Mouse (Mus musculus) heart, embryonic 13.5 days (tissue): ENCODE results near the gene Nppc. TPM values are rescaled to one million over a fixed set of nuclear protein-coding genes. Genes with fewer than 3 reads are reported as not detected.

Experiments
- ATAC-seq: fragments of 200-750 bp; cut with Nextera tagmentation; 2 replicates; pipeline ENCODE4 v1.8.0; 2017; ENCODE audit warnings: moderate TSS enrichment; ENCODE audit not compliant: insufficient number of reproducible peaks, low FRiP score, low TSS enrichment; ENCODE audit errors: extremely low read depth
- H3K27ac ChIP-seq: fragments of 300-500 bp; sonication (generic); replicated peaks from 2 replicates; pipeline ENCODE4 v1.5.1; 2015; ENCODE audit warnings: moderate library complexity, mild to moderate bottlenecking, inconsistent platforms
- H3K27me3 ChIP-seq: fragments of 300-500 bp; sonication (generic); replicated peaks from 2 replicates; pipeline ENCODE4 v1.6.1; 2015; ENCODE audit warnings: mild to moderate bottlenecking, inconsistent platforms
- H3K36me3 ChIP-seq: fragments of 300-500 bp; sonication (generic); 2 replicates; pipeline ENCODE4 v1.6.1; 2015; ENCODE audit warnings: mild to moderate bottlenecking, inconsistent platforms
- H3K4me1 ChIP-seq: fragments of 300-500 bp; sonication (generic); 2 replicates; pipeline ENCODE4 v1.6.1; 2015; ENCODE audit warnings: inconsistent platforms
- H3K4me2 ChIP-seq: fragments of 300-500 bp; sonication (generic); 2 replicates; pipeline ENCODE4 v1.6.1; 2015; ENCODE audit warnings: inconsistent platforms, mild to moderate bottlenecking, moderate library complexity
- H3K4me3 ChIP-seq: fragments of 300-500 bp; sonication (generic); 2 replicates; pipeline ENCODE4 v1.5.1; 2015; ENCODE audit warnings: moderate library complexity, mild to moderate bottlenecking, inconsistent platforms
- H3K9ac ChIP-seq: fragments of 300-500 bp; sonication (generic); 2 replicates; pipeline ENCODE4 v1.6.1; 2015; ENCODE audit warnings: inconsistent platforms, mild to moderate bottlenecking, moderate library complexity
- H3K9me3 ChIP-seq: fragments of 300-500 bp; sonication (generic); 2 replicates; pipeline ENCODE4 v1.6.1; 2016; ENCODE audit warnings: inconsistent platforms
- WGBS: fragments of 180-500 bp; shearing (Covaris S2); methylation state at CpG from one replicate; pipeline ENCODE4 v1.1.7; 2015; ENCODE audit warnings: mixed read lengths; 5-methylcytosine and 5-hydroxymethylcytosine counted together
- polyA plus RNA-seq: library from polyadenylated mRNA; unstranded; fragments of >200 nt; fragmentation: Nextera tagmentation; extraction: Ambion mirVana; gene quantifications from 2 replicates; pipeline ENCODE4 v1.2.1, GENCODE M21; 2015

Gene Nppc
- 0.57 and 1.3 TPM in 2 replicates for polyA plus RNA-seq

DNA sequence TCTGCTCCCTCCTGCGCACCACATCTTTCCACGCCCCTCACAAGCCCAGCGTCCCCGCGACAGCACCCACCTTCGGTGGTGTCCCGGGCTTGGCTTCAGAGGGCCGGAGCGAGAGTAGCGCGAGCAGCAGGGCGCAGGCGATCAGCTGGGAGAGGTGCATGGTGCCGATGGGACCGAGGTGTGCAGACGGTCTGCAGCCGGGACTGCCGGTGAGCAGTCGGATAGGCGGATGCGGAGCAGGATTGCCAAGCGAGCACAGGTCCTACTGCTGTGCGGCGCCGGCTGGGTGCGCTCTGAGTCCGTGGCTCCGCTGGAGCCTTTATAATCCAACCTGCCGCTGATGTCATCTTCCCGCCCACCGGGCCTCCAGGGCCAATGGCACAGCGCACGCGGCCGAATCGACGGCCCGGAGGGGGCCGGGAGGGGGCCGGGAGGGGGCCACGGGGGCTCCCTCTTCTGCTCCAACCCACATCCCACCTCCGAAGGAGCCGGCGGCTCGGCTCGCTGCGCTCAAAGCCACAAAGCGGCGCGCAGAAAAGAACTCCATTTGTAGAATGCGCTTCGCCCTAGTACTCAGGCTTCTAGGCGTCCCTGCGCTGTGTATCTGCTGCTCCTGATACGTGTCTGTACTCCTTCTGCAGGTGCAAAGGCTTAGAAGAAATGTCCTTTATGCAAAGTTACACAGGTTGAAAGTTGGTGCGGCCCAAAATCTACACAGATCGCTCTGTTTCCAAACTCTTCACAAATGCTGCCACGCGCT, at the start of gene Nppc:
Nppc (minus strand) TSS at position 293 of the 760 bp plus-strand sequence.
- peaks cover 88% of the 10 kb centered on the region for H3K27me3 ChIP-seq
- no peaks in the 10 kb centered on the region for H3K36me3 ChIP-seq
- H3K4me1 ChIP-seq = peaks cover 10% of the 10 kb centered on the region
- H3K27ac ChIP-seq = no peak within 1 kb of the TSS
- peak within 1 kb of the TSS; percentile 72 for H3K9ac ChIP-seq
- H3K4me3 ChIP-seq = peak within 1 kb of the TSS; percentile 57
- ATAC-seq = peak; percentile 77
- WGBS = 3% methylated on average over 57 of the region's 59 CpGs
- no peaks in the 10 kb centered on the region for H3K9me3 ChIP-seq
- peak within 1 kb of the TSS; percentile 90 for H3K4me2 ChIP-seq

GRCm38 (mm10) chr1:86719391-86719790, 49.0 kb upstream of the Nppc start:
- Histone ChIP-seq H3K27ac (peak overlapping the region; percentile 36; the same call in 1 of the 2 replicates), H3K4me3 (no peak overlapping the region), H3K4me2 (no peak overlapping the region), H3K9me3 (no peaks in the 10 kb centered on the region), H3K9ac (no peak overlapping the region), H3K4me1 (peaks cover 26% of the 10 kb centered on the region), H3K36me3 (no peaks in the 10 kb centered on the region), H3K27me3 (no peaks in the 10 kb centered on the region)
- ATAC-seq = no peak
- WGBS = 59% methylated on average over 4 of the region's 4 CpGs

DNA sequence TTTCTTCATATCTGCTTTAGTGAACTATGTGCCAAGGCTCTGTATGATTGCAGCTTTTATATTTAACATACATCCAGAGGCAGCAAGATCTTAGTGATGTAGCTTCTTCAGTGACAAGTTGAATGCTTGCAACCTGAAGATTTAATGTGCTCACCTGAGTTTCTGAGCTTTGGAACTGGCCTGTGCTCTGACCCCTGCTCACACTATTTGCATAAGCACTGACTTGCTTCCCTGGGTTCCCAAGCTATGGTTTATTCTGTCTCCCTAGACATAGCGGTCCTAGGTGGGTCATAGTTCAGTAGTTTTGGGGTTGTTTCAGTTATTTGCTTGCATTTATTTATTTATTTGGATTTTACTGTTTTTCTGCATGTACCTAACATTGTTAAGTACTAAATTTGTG, 47.8 kb upstream of the Nppc start:
- Histone ChIP-seq H3K27me3 (no peaks in the 10 kb centered on the region), H3K36me3 (no peaks in the 10 kb centered on the region), H3K4me1 (peaks cover 26% of the 10 kb centered on the region), H3K4me2 (no peak overlapping the region), H3K9ac (no peak overlapping the region), H3K4me3 (no peak overlapping the region), H3K27ac (no peak overlapping the region), H3K9me3 (no peaks in the 10 kb centered on the region)
- WGBS = 93% methylated on average over 1 of the region's 1 CpGs
- no peak for ATAC-seq

DNA sequence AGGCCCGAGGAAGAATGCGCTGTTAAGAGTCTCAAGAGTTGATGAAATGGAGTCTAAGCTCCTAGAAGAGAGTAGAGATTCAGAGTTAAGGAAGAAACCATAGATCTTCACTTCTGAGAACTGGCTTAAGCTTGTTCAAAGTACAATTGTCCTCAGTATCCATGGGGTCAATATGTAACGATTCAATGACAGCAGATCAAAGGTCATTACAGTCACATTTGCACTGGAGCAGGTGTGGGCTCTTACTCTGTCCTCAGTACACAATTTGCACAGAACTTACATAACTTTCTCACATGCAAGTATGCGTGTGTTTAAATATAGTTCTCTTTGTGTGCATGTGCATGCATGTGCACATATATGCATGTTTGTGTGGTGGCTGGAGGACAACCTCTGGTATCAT, 42.7 kb upstream of the Nppc start:
- 87% methylated on average over 4 of the region's 4 CpGs for WGBS
- H3K36me3 ChIP-seq = no peaks in the 10 kb centered on the region
- ATAC-seq = no peak

DNA sequence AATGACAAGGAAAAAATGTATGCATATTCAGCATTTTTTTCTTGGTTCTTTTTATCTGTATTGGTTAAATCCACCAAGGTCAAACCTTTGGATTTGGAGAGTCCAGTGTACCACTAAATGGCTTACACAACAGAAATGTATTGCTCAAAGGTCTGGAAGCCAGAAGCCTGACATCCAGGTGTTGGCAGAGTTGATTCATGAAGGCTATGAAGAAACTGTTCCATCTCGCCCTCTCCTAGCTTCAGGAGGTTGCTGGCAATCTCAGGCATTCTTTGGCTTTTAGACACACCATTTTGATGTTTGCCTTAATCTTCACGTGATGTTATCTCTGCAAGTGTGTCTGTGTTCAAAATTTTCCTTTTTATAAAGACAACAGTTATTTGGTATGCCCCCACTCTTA, 41.7 kb upstream of the Nppc start:
- no peak for ATAC-seq
- Histone ChIP-seq H3K9ac (no peak overlapping the region), H3K4me3 (no peak overlapping the region), H3K27me3 (no peaks in the 10 kb centered on the region), H3K27ac (no peak overlapping the region), H3K4me1 (no peaks in the 10 kb centered on the region; the same call in 1 of the 2 replicates), H3K36me3 (no peaks in the 10 kb centered on the region), H3K4me2 (no peak overlapping the region), H3K9me3 (no peaks in the 10 kb centered on the region)
- 82% methylated on average over 2 of the region's 2 CpGs for WGBS

More for the DNA sequence above, 42.7 kb upstream of the Nppc start:
- H3K4me2 ChIP-seq = no peak overlapping the region
- H3K9me3 ChIP-seq = no peaks in the 10 kb centered on the region
- H3K9ac ChIP-seq = no peak overlapping the region
- H3K4me3 ChIP-seq = no peak overlapping the region
- H3K27ac ChIP-seq = no peak overlapping the region
- H3K4me1 ChIP-seq = peaks cover 9% of the 10 kb centered on the region
- no peaks in the 10 kb centered on the region for H3K27me3 ChIP-seq

GRCm38 (mm10) chr1:86709546-86709945, 39.2 kb upstream of the Nppc start:
- no peak for ATAC-seq
- WGBS = 76% methylated on average over 4 of the region's 4 CpGs

DNA sequence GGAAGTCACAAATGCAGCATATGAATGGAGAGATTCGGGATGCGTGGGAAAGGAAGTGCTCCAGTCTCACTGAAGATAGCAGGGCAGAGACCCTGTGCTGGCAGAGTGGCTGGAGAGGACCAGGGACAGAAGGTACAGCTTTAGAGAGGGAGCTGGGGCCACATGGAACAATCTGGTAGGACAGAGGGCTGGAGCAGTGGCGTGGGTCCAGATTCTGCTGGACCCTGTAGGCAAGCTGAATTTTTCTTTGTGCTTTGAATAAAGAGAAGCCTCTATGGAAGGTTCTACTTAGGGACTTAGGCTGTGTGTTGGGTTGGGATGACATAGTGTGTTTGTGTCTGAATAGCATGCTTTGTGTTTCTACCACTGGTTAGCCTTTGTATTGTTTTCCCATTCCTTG, 35.1 kb upstream of the Nppc start:
- Histone ChIP-seq H3K9ac (no peak overlapping the region), H3K27me3 (no peaks in the 10 kb centered on the region), H3K27ac (no peak overlapping the region), H3K9me3 (no peaks in the 10 kb centered on the region), H3K4me3 (no peak overlapping the region), H3K4me2 (no peak overlapping the region), H3K4me1 (peaks cover 20% of the 10 kb centered on the region), H3K36me3 (no peaks in the 10 kb centered on the region)
- no peak for ATAC-seq
- 59% methylated on average over 3 of the region's 3 CpGs for WGBS

More at GRCm38 (mm10) chr1:86709546-86709945, 39.2 kb upstream of the Nppc start:
- Histone ChIP-seq H3K9me3 (no peaks in the 10 kb centered on the region), H3K4me1 (peaks cover 11% of the 10 kb centered on the region), H3K36me3 (no peaks in the 10 kb centered on the region), H3K27me3 (no peaks in the 10 kb centered on the region), H3K9ac (no peak overlapping the region), H3K4me2 (no peak overlapping the region), H3K4me3 (no peak overlapping the region), H3K27ac (no peak overlapping the region)

- H3K4me2 ChIP-seq = peak overlapping the region; percentile 92
- peaks cover 20% of the 10 kb centered on the region for H3K4me1 ChIP-seq
- H3K9me3 ChIP-seq = no peaks in the 10 kb centered on the region
- peak overlapping the region; percentile 95 for H3K4me3 ChIP-seq
- peak overlapping the region; percentile 96 for H3K9ac ChIP-seq
- ATAC-seq = no peak
- peak overlapping the region; percentile 89 for H3K27ac ChIP-seq
- WGBS = under 1% methylated on average over 27 of the region's 27 CpGs
- no peaks in the 10 kb centered on the region for H3K36me3 ChIP-seq
- no peaks in the 10 kb centered on the region for H3K27me3 ChIP-seq
Observed at GRCm38 (mm10) chr1:86703965-86704326, 33.6 kb upstream of the Nppc start.

DNA sequence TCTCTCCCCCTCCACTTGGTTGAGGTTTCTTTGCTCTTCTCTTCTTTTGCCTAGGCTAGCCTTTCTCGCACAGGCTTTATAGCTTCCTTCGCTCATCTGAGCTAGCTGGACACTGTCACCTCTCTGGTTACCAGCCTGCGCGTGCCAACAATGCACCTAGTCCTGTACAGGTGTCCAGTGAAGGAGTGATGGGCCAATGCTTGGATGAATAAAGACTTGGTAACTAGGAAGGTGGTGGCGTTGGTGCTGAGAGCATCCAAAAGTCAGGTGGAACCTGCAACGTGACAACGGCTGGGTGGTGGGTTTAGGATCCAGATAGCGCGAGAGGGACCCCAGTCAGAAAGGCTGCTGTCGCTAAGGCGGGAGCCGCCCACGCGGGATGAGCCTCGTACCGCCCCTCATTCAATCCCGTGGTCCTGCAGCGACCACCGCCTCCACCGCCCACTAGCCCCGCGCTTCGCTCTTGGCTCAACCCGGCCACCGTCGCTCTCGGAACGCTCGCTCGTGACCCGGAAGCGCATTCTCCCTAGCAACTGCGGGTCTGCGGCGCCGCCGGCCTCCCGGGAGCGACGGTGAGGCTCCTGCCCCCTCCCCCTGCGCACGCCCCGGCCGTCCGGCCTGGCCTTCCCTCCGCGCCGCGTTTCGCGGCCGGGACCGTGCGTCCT, 33.1 kb upstream of the Nppc start, which contains the start of gene Dis3l2:
Dis3l2 (plus strand) TSS at position 509 of the 665 bp plus-strand sequence.
- Histone ChIP-seq H3K9me3 (no peaks in the 10 kb centered on the region), H3K36me3 (no peaks in the 10 kb centered on the region), H3K27ac (peak within 1 kb of the TSS; percentile 89), H3K4me1 (peaks cover 20% of the 10 kb centered on the region), H3K9ac (peak within 1 kb of the TSS; percentile 96), H3K4me3 (peak within 1 kb of the TSS; percentile 95), H3K4me2 (peak within 1 kb of the TSS; percentile 92), H3K27me3 (no peaks in the 10 kb centered on the region)
- 3% methylated on average over 46 of the region's 54 CpGs for WGBS
- peak; percentile 46; the same call in 1 of the 2 replicates for ATAC-seq

- peaks cover 18% of the 10 kb centered on the region for H3K4me1 ChIP-seq
- WGBS = 32% methylated on average over 7 of the region's 7 CpGs
- no peaks in the 10 kb centered on the region for H3K27me3 ChIP-seq
- H3K36me3 ChIP-seq = no peaks in the 10 kb centered on the region
- H3K4me2 ChIP-seq = no peak overlapping the region
- H3K4me3 ChIP-seq = no peak overlapping the region
- ATAC-seq = no peak
- no peak overlapping the region for H3K9ac ChIP-seq
- no peak overlapping the region for H3K27ac ChIP-seq
- no peaks in the 10 kb centered on the region for H3K9me3 ChIP-seq
Observed at GRCm38 (mm10) chr1:86700367-86700766, 30.0 kb upstream of the Nppc start.

DNA sequence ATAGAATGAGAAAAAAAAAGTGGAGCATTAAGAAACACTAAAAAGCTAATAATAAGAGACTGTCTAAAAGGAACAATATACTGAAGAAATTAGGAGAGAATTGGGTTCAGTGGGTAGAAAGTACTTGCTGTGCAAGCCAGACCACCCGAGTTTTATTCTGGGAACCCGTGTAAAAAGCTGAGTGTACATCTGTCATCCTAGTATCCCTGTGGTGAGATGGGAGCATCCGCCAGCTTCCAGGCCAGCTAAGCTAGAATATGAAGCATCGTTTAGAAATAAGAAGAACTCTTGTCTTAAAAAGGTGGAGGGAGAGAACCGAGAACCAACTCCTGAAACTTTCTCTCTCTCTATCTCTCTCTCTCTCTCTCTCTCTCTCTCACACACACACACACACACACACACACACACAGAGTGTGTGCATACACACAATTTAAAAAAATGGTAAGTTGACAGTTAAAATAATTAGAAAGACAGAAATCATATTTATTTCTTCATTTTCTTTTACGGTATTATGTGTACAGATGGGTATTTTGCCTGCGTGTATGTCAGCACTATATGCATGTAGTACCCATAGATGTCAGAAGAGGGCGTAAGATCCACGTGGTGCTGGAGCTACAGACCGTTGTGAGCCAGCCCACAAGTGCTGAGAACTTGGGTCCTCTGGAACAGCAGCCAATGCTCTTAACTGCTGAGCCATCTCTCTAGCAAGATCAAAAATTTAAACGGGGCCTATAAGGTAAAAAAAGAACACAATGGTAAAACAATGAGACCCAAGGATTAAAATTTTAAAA, 29.2 kb upstream of the Nppc start:
- no peak overlapping the region for H3K4me3 ChIP-seq
- H3K27ac ChIP-seq = no peak overlapping the region
- no peak overlapping the region for H3K9ac ChIP-seq
- no peaks in the 10 kb centered on the region for H3K27me3 ChIP-seq
- no peaks in the 10 kb centered on the region for H3K36me3 ChIP-seq
- H3K4me2 ChIP-seq = no peak overlapping the region
- WGBS = 60% methylated on average over 11 of the region's 11 CpGs
- H3K4me1 ChIP-seq = peaks cover 9% of the 10 kb centered on the region
- no peak for ATAC-seq
- no peaks in the 10 kb centered on the region for H3K9me3 ChIP-seq
